Mouse (Mus musculus) spleen, adult 18-20 months (tissue): ENCODE measurements at regions not wholly inside any gene's neighbourhood (a gene's known extent, or its start where the extent isn't known, plus 50 kb on each side); places are given as distances from the start of the nearest gene placed in this dataset.

ENCODE experiments used
- DNase-seq, 2 experiments: peaks; one replicate each; pipeline ENCODE4 v3.0.0; 2022; ENCODE audit warnings: mixed read lengths in 2 of 2

DNA sequence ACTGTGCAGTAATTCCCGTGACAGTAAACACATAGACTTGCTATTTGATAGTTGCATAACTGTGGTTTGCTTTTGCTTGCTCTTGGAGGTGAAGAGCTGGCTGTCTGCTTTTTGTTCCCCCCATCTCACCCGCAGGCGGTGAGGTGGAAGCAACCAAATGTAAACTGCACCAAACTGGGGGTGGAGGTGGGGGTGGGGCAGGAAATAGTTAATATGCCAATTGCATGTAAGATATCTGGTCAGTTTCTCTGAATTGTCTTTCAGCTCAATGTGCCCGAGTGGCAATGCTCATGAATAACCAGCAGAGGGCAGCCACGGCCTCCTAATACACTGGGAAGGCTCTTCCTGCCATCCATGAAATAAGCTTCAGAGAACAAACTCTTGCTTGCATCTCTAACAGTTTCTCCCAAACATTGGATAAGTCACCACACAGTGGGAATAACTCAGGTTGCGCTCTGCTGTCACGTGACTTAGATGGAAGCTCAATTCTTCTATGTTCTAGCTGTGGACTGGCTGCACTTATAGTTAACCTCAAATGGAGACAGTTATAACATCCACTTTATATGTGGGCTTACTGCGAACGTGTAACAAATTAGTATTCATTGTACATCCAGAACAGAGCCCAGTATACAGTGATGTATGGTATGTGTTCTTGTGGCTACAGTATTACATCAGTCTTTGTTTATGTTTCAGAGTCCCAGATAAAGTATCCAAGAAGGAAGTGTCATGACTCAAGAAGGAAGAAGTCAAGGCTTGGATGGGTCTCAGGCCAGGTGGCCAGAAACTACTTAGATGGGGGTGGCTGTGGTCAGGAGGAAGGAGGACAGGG is 62.0 kb upstream of the Egflam start:
- DNase-seq = peak in 1 of 2 experiments; percentile 21

DNA sequence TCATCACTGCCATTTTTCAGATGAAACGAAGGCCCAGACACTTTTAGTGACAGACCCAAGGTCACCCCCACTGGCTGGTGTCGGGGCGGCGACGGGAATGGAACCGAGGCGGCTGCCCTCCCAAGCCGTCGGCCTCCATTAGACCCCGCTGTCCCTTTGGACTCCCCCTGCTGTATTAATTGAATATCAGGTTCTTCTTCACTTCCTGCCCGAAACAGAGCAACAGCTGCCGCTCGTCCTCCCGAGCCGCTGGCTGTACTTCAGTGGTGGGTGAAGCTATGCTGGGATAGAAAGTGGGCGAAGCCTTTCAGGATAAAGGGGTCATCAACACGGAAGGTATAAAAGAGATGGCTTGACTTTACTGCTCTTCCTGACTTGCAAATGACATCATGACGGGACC is 64.4 kb upstream of the Egflam start:
- no peak for DNase-seq

DNA sequence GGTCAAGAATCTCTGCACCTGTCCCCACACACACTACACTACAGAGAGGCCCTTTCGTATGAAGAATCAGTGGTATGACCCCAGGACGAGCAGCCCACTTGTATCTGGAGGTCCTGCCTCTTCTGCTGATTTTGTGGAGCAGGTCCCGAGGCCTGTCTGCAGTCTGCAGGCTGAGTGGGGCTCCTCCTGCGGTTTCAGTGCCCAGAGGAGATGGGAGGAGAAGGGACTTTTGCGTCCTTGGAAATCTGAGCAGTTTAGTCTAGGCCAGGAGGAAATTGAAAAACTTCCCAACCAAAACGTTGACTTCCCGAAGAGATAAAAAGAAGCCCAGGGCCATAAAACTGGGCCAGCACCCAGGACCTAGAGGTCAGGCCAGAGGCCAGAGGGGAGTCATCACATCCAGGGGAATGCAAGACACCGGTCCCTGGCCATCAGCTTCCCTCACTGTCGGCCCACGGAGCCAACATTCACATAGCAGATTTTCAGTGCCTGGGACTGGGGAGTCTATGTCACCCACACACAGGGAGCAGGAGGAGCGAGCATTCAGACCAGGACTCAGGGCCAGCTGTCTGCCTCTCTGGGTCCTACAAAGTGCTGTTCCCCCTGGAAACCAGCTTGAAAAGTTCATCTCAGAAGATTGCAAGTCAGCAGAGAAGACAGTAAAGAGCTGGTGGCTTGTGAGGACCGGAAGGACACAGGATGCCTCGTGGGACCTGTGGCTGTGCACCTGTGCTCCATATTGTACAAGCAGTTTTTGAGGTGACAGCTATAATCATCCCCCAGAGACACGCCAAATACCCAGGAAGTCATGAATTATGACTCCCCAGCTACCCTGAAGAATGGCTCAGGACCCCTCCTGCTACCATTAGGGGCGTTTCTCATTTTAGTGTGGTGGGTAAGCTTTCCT is 65.5 kb upstream of the Egflam start:
- no peak for DNase-seq

- DNase-seq = no peak
These were observed 82.0 kb upstream of the Egflam start for GRCm38 (mm10) chr15:7480211-7480610.

DNA sequence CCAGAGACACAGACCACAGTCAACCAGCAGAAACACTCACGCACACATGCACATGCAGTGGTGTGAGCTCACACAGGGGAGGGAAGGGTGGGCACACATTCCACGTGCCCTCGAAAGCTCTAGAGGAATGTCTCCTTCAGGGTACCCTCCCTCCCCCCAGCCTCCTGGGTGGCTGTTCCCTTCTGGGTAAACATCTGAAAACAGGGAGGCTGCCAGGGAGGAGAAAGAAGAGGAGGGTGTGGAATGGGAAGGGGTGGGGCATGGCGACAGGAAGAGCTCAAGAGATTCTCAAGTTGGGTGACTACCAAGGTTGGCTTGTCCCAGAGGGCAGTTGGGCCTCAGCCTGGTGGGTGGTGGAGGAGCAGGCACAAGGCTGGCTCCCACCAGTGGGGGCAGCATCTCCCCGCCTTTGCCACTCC is 82.6 kb upstream of the Egflam start:
- no peak for DNase-seq

- DNase-seq = no peak
These were observed 85.5 kb upstream of the Egflam start for GRCm38 (mm10) chr15:7483686-7484085.

- DNase-seq = no peak
These were observed 92.9 kb upstream of the Egflam start for GRCm38 (mm10) chr15:7491091-7491490.

GRCm38 (mm10) chr15:7493126-7493669 is 95.0 kb upstream of the Egflam start:
- DNase-seq = no peak

DNA sequence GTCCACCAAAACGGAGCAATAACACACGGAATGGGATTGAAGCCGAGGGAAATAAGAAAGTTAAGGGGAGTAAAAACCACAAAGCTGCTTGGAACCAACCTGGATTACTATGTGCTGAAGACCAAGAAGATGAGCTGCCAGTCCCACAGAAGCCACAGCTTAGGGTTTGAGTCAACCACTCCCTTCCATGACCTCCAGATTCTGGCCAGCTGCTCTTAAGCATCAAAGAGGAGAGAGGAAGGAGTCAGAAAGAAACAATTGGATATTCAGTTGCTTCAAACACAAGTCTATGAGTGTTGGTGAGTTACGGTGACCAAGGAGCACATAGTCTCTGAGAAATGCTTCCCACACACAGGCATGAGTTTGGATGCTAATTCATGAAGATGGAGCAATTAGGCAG is 99.7 kb upstream of the Egflam start:
- DNase-seq = no peak

DNA sequence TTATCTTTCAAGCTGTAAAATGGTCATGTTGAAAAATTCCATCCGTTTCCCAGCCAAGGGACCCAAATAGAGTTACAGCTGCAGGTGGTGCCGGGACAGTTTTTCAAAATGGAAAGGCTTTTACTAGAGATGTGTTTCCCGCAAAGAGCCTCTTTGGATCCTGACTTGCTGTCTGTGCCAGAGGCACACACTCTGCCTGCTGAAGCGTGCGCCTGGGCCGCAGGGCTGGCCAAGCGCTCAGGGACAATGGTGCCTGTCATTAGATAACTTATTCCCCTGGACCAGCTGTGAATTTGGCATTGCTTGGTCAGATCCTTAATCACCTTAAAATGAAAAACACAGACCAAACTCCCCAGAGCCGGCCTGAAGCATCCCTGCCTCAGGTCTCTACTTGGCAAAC is 110.3 kb upstream of the Egflam start:
- no peak for DNase-seq

GRCm38 (mm10) chr15:7514743-7515273 is 116.6 kb upstream of the Egflam start:
- no peak for DNase-seq

- DNase-seq = no peak
These were observed 123.4 kb upstream of the Egflam start for GRCm38 (mm10) chr15:7521611-7522010.

GRCm38 (mm10) chr15:7522902-7523786 is 124.9 kb upstream of the Egflam start:
- DNase-seq = no peak

- no peak for DNase-seq
These were observed 132.9 kb upstream of the Egflam start for GRCm38 (mm10) chr15:7530959-7531588.

GRCm38 (mm10) chr15:7537858-7538257 is 139.7 kb upstream of the Egflam start:
- no peak for DNase-seq

- DNase-seq = no peak
These were observed 155.1 kb upstream of the Egflam start for GRCm38 (mm10) chr15:7553190-7553895.

DNA sequence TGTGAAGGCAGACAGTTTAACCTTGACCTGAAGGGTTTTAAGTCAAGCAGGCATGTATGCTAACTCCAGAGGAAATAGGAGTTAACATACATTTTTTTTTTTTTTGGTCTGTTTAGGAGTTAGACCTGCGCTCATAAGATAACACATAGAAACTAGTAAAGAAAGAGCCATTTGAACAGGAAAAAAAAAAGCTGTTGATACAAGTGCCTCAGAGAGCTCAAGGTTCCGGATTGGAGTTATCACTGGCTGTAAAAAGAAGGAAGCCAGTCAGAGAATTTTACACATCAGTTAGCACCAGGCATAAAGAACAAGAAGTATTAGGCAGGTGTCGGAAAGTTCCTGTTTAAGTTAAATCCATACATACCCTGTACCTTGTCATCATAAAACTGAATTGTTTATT is 156.2 kb upstream of the Egflam start:
- no peak for DNase-seq

DNA sequence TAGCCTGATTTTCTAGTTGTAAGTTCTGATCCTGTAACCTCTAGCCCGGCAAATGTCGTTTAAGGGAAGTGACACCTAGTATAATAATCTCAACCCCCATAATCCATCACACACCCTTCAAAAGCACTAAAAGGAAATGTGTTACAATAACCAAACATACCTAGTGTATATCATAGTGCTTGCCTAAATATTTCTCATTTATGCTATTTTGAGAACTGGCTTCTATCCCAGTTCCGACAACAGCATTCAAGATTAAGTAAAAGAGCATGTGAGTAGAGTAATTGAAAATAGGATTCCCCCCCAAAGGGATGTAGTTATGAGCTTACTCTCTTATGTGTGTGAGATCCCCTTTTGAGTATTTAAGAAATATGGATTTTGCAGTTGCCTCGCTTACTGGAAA is 165.1 kb upstream of the Egflam start:
- DNase-seq = no peak

- no peak for DNase-seq
These were observed 165.5 kb upstream of the Egflam start for GRCm38 (mm10) chr15:7563726-7564125.

DNA sequence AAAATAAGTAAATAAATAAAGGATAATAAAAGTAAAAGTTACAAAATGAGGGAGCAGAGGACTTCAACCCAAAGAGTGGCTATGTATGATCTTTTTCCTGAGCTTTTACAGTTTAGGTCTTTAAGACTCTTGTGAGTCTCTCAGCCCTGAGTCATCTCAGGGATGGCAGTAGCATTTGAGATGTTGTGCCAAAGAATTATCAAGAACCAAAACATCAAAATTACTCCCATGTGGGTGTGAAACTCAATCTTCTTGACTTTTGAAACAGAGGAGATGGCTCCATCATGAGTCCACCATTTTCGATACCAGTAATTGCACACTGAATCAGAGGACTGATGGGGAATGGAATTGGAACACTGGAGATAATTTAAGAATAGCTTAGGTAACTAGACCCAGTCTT is 174.0 kb upstream of the Egflam start:
- no peak for DNase-seq

- DNase-seq = no peak
These were observed 176.1 kb upstream of the Egflam start for GRCm38 (mm10) chr15:7574264-7574663.
